Mouse (Mus musculus): ENCODE results near the gene Fam189a1.

The Fam189a1 gene

DNA sequence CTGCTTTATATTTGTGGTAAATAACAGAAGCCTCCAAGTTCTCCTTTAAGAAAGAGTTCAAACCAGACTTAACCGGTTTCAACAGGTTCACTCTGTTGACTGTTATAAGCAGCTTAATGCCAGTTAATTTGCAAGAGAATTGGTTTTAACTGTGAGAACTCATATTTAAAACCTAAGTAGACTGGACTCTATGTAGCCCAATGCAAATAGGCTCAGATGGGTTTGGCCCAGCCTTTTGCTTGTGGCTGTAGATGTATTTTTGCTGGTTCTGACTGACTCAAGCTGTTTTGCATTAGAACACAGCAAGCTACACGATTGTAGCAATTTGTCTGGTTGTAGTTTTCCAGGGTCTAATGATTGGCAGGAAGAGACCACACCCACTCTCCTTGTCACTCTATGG, 440.1 kb downstream of the Fam189a1 start:
- DNase-seq, result no peak

DNA sequence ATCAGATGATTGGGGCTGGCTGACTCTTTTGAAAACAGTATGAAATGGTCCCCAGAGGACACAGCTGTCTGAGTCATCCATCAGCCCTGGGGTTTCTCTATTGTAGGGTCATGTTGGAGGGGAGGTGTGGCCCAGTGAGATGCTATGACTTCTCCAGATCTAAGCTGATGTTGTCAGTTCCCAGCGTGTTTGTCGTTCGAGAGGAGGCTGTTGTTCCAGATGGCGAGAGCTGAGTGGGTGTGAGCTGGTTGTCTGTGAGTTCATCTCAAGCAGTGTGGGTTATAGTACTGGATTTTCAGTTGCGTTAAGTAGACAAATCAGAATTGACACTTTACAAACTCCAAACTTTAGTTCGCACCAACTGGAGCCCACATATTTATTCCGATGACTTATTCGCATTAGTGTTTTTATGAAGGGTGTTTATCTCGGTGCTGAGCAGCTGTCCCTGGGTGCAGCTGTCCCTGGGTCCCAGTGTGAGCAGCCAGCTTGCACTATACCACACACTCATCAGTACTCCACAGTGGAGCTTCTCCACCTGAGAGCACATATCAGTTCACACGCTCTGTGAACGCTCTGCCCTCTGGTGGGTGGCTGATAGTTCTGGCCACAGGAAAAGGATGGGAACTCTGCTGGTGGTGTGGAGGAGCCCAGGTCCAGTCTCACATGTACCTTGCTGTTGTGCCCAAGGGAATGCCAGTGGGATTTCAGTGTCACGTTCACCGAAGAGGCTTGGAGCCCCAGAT, 446.7 kb downstream of the Fam189a1 start:
- no peak for DNase-seq

DNA sequence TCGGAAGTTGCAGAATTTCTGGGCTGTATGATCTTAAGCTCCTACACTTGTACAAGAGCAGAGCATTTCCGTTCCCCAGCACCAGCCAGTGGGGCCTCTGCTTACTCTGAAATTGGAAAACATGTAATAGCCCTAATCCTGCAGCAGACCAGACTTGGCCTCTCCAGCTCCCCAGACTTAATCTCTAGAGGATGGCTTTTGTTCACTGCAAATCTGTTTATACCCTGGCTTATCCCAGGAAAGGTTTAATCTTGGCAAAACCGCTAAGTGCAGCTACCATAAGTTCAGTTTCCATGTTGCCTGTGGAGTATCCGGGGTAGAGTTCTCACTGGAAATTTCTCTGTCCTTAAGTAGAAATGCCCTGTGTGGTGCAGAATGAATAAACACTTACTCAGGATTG, 448.2 kb downstream of the Fam189a1 start:
- no peak for DNase-seq
